Mouse (Mus musculus) neural tube, embryonic 14.5 days (tissue): ENCODE data around the gene Sbno2. TPM values are rescaled to one million over a fixed set of nuclear protein-coding genes. Genes with fewer than 3 reads are reported as not detected.

Experiments
- ATAC-seq: fragments of 200-750 bp; cut with Nextera tagmentation; 2 replicates; pipeline ENCODE4 v1.8.0; 2017; ENCODE audit warnings: low read depth, mild to moderate bottlenecking, moderate TSS enrichment, moderate library complexity
- H3K27ac ChIP-seq: fragments of 300-500 bp; sonication (generic); 2 replicates; pipeline ENCODE4 v1.5.1; 2014; ENCODE audit warnings: low read depth, mild to moderate bottlenecking, control low read depth, low read length, moderate library complexity, mixed read lengths
- H3K27me3 ChIP-seq: fragments of 300-500 bp; sonication (generic); 2 replicates; pipeline ENCODE4 v1.6.1; 2014; ENCODE audit warnings: low read length; ENCODE audit not compliant: control insufficient read depth, insufficient read depth
- H3K36me3 ChIP-seq: fragments of 300-500 bp; sonication (generic); 2 replicates; pipeline ENCODE4 v1.6.1; 2014; ENCODE audit warnings: low read length, mixed read lengths; ENCODE audit not compliant: control insufficient read depth, insufficient read depth
- H3K4me1 ChIP-seq: fragments of 300-500 bp; sonication (generic); 2 replicates; pipeline ENCODE4 v1.6.1; 2014; ENCODE audit warnings: low read length; ENCODE audit not compliant: control insufficient read depth, insufficient read depth
- H3K4me2 ChIP-seq: fragments of 300-500 bp; sonication (generic); 2 replicates; pipeline ENCODE4 v1.6.1; 2014; ENCODE audit warnings: mild to moderate bottlenecking, low read depth, low read length, control low read depth
- H3K4me3 ChIP-seq: fragments of 300-500 bp; sonication (generic); 2 replicates; pipeline ENCODE4 v1.5.1; 2014; ENCODE audit warnings: low read depth, low read length, control low read depth, mixed read lengths
- H3K9ac ChIP-seq: fragments of 300-500 bp; sonication (generic); replicated peaks from 2 replicates; pipeline ENCODE4 v1.6.1; 2014; ENCODE audit warnings: low read depth, mild to moderate bottlenecking, control low read depth, low read length, mixed read lengths
- H3K9me3 ChIP-seq: fragments of 300-500 bp; sonication (generic); 2 replicates; pipeline ENCODE4 v1.6.1; 2016; ENCODE audit warnings: low read length; ENCODE audit not compliant: control insufficient read depth
- WGBS: fragments of 180-500 bp; shearing (Covaris S2); extraction: QIAGEN DNeasy Blood & Tissue Kit; methylation state at CpG from one replicate; pipeline ENCODE4 v1.1.7; 2014; 5-methylcytosine and 5-hydroxymethylcytosine counted together
- polyA plus RNA-seq: library from polyadenylated mRNA; unstranded; fragments of >200 nt; fragmentation: Nextera tagmentation; extraction: Ambion mirVana; gene quantifications from 2 replicates; pipeline ENCODE4 v1.2.1, GENCODE M21; 2014

Sbno2 gene
- polyA plus RNA-seq, 1 experiment from 2014 or later = 12.9 TPM

GRCm38 (mm10) chr10:80104181-80104580 lies 1.2 kb downstream of the Sbno2 start:
- no peaks in the 10 kb centered on the region for H3K9me3 ChIP-seq
- no peaks in the 10 kb centered on the region for H3K27me3 ChIP-seq
- H3K9ac ChIP-seq = no peak overlapping the region
- H3K27ac ChIP-seq = no peak overlapping the region
- 96% methylated on average over 3 of the region's 3 CpGs for WGBS
- peaks cover 8% of the 10 kb centered on the region for H3K4me1 ChIP-seq
- no peak overlapping the region for H3K4me2 ChIP-seq
- no peaks in the 10 kb centered on the region for H3K36me3 ChIP-seq
- ATAC-seq = no peak
- no peak overlapping the region for H3K4me3 ChIP-seq

- WGBS = 78% methylated on average over 2 of the region's 2 CpGs
- Histone ChIP-seq H3K36me3 (no peaks in the 10 kb centered on the region), H3K4me2 (peak overlapping the region; percentile 88; the same call in 1 of the 2 replicates), H3K4me1 (peaks cover 8% of the 10 kb centered on the region), H3K9ac (no peak overlapping the region), H3K9me3 (no peaks in the 10 kb centered on the region), H3K4me3 (no peak overlapping the region), H3K27ac (no peak overlapping the region; the same call in 1 of the 2 replicates), H3K27me3 (no peaks in the 10 kb centered on the region)
- no peak for ATAC-seq
Observed at GRCm38 (mm10) chr10:80103032-80103431, 2.3 kb downstream of the Sbno2 start.

GRCm38 (mm10) chr10:80102216-80102915 lies 3.0 kb downstream of the Sbno2 start:
- Histone ChIP-seq H3K9me3 (no peaks in the 10 kb centered on the region), H3K36me3 (no peaks in the 10 kb centered on the region)
- under 1% methylated on average over 53 of the region's 59 CpGs for WGBS

GRCm38 (mm10) chr10:80100982-80101381 lies 4.4 kb downstream of the Sbno2 start:
- no peaks in the 10 kb centered on the region for H3K27me3 ChIP-seq
- no peak for ATAC-seq
- peaks cover 8% of the 10 kb centered on the region for H3K4me1 ChIP-seq
- no peak overlapping the region for H3K27ac ChIP-seq
- H3K36me3 ChIP-seq = no peaks in the 10 kb centered on the region
- H3K9me3 ChIP-seq = no peaks in the 10 kb centered on the region
- H3K4me3 ChIP-seq = no peak overlapping the region
- H3K4me2 ChIP-seq = peak overlapping the region; percentile 88; the same call in 1 of the 2 replicates
- H3K9ac ChIP-seq = no peak overlapping the region
- WGBS = 68% methylated on average over 11 of the region's 11 CpGs

More at GRCm38 (mm10) chr10:80102216-80102915, 3.0 kb downstream of the Sbno2 start:
- Histone ChIP-seq H3K4me2 (peak overlapping the region; percentile 88), H3K4me3 (peak overlapping the region; percentile 81), H3K9ac (peak overlapping the region; percentile 82), H3K27me3 (no peaks in the 10 kb centered on the region), H3K4me1 (peaks cover 8% of the 10 kb centered on the region), H3K27ac (peak overlapping the region; percentile 62)
- ATAC-seq = peak; percentile 85

GRCm38 (mm10) chr10:80098630-80099029 lies 6.7 kb downstream of the Sbno2 start:
- 91% methylated on average over 5 of the region's 5 CpGs for WGBS
- Histone ChIP-seq H3K9me3 (no peaks in the 10 kb centered on the region), H3K36me3 (no peaks in the 10 kb centered on the region), H3K27ac (no peak overlapping the region), H3K27me3 (no peaks in the 10 kb centered on the region), H3K9ac (no peak overlapping the region), H3K4me3 (no peak overlapping the region), H3K4me2 (no peak overlapping the region), H3K4me1 (peaks cover 8% of the 10 kb centered on the region)
- no peak for ATAC-seq

GRCm38 (mm10) chr10:80097275-80097674 lies 8.1 kb downstream of the Sbno2 start:
- WGBS = 18% methylated on average over 7 of the region's 7 CpGs
- H3K36me3 ChIP-seq = no peaks in the 10 kb centered on the region
- H3K4me1 ChIP-seq = peaks cover 8% of the 10 kb centered on the region
- H3K9me3 ChIP-seq = no peaks in the 10 kb centered on the region
- no peak overlapping the region for H3K9ac ChIP-seq
- H3K27me3 ChIP-seq = no peaks in the 10 kb centered on the region
- H3K27ac ChIP-seq = no peak overlapping the region
- H3K4me2 ChIP-seq = no peak overlapping the region
- ATAC-seq = no peak
- H3K4me3 ChIP-seq = no peak overlapping the region

- Histone ChIP-seq H3K27ac (no peak overlapping the region), H3K4me3 (no peak overlapping the region), H3K36me3 (no peaks in the 10 kb centered on the region), H3K4me2 (no peak overlapping the region), H3K9me3 (no peaks in the 10 kb centered on the region), H3K9ac (no peak overlapping the region), H3K4me1 (no peaks in the 10 kb centered on the region), H3K27me3 (no peaks in the 10 kb centered on the region)
- ATAC-seq = no peak
- 83% methylated on average over 5 of the region's 5 CpGs for whole genome bisulfite sequencing
Observed at GRCm38 (mm10) chr10:80095547-80095946, 9.8 kb downstream of the Sbno2 start.

- no peaks in the 10 kb centered on the region for H3K4me1 ChIP-seq
- H3K9me3 ChIP-seq = no peaks in the 10 kb centered on the region
- no peak overlapping the region for H3K4me2 ChIP-seq
- H3K36me3 ChIP-seq = no peaks in the 10 kb centered on the region
- ATAC-seq = no peak
- H3K4me3 ChIP-seq = no peak overlapping the region
- no peak overlapping the region for H3K27ac ChIP-seq
- H3K27me3 ChIP-seq = no peaks in the 10 kb centered on the region
- no peak overlapping the region for H3K9ac ChIP-seq
- 85% methylated on average over 3 of the region's 3 CpGs for WGBS
Observed at GRCm38 (mm10) chr10:80094684-80095083, 10.7 kb downstream of the Sbno2 start.

- no peaks in the 10 kb centered on the region for H3K9me3 ChIP-seq
- H3K4me2 ChIP-seq = no peak overlapping the region
- H3K36me3 ChIP-seq = no peaks in the 10 kb centered on the region
- H3K27me3 ChIP-seq = no peaks in the 10 kb centered on the region
- no peak overlapping the region for H3K9ac ChIP-seq
- no peaks in the 10 kb centered on the region for H3K4me1 ChIP-seq
- ATAC-seq = no peak
- no peak overlapping the region for H3K27ac ChIP-seq
- WGBS = 90% methylated on average over 6 of the region's 6 CpGs
- H3K4me3 ChIP-seq = no peak overlapping the region
Observed at GRCm38 (mm10) chr10:80094085-80094484, 11.3 kb downstream of the Sbno2 start.
